Comparison of ENCODE assay signal across 24 mouse cellular contexts in the genomic region with DNA sequence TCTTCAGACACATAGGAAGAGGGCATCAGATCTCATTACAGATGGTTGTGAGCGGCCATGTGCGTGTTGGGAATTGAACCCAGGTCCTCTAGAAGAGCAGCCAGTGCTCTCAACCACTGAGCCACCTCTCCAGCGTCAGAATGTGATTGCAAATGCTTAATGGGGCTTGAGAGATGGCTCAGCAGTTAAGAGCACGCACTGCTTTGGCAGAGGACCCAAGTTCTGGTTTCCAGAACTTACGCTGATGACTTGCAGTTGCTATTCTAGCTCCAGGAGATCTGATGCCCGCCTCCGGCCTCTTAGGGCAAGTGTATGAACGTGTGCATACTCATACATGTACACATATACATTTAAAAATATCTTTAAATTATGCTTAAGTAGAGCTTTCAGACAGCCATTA. TPM values are rescaled to one million over a fixed set of nuclear protein-coding genes. Genes with fewer than 3 reads are reported as not detected.
"Had no signal": no experiment of that assay in that cellular context is flagged by ENCODE, and none has a peak within 500 bp of the region (broad histone marks: within the 10 kb centered on the region; RNA-seq: fewer than 3 reads in every experiment).

No protein-coding gene starts in this region.

- H3K36me3 ChIP-seq: midbrain, embryonic 13.5 days; midbrain, embryonic 15.5 days; neural tube, embryonic 12.5 days had no signal

- DNase-seq: lung, adult 18-20 months; lung, embryonic 14.5 days; lung, postnatal 10 days; lung, postnatal 4 days; right cerebral cortex, postnatal 14 days; spleen, adult 18-20 months; thymus, adult 18-20 months; thymus, postnatal 14 days; thymus, postnatal 36 days had no signal

- H3K27ac ChIP-seq: midbrain, embryonic 13.5 days; midbrain, embryonic 15.5 days; neural tube, embryonic 12.5 days had no signal

- H3K4me3 ChIP-seq: megakaryocyte, embryonic 14.5 days; midbrain, embryonic 13.5 days; midbrain, embryonic 15.5 days; neural tube, embryonic 12.5 days had no signal

RNA-seq across cellular contexts. Expression of a gene that starts 52.0 kb away (rescaled TPM):
- total RNA-seq: megakaryocyte progenitor cell, adult 5-6 weeks; midbrain, postnatal 0 days; monocyte, adult 5-6 weeks; neutrophil, adult 5-6 weeks had no signal
- polyA plus RNA-seq: lung, embryonic 14.5 days; lung, embryonic 16.5 days; midbrain, embryonic 11.5 days; midbrain, embryonic 13.5 days; midbrain, embryonic 15.5 days; midbrain, postnatal 0 days; neural tube, embryonic 12.5 days; neural tube, embryonic 14.5 days; small intestine, adult 2 months; stomach, embryonic 14.5 days; stomach, embryonic 16.5 days; thymus, postnatal 0 days had no signal
